Mouse (Mus musculus) hematopoietic stem cell, adult 5-6 weeks (primary cell): ENCODE measurements around the gene Eif3l. TPM values are rescaled to one million over a fixed set of nuclear protein-coding genes. Genes with fewer than 3 reads are reported as not detected.

ENCODE experiments used
- ATAC-seq, 2 experiments: fragments of 125-278 bp in 1 of 2; replicated peaks in 1 of 2; 2 replicates each; pipeline ENCODE4 v1.8.0; 2016 to 2017; ENCODE audit warnings: inconsistent platforms in 2 of 2, mild to moderate bottlenecking in 2 of 2, moderate number of reproducible peaks in 2 of 2, low read depth in 1 of 2, moderate TSS enrichment in 1 of 2; ENCODE audit not compliant: low FRiP score in 2 of 2, poor library complexity in 2 of 2, severe bottlenecking in 2 of 2, insufficient read depth in 1 of 2, low TSS enrichment in 1 of 2
- total RNA-seq: library from RNA; stranded (forward); fragments of 172-1452, 232-1000 nt; gene quantifications from 2 replicates; pipeline ENCODE4 v1.2.3, GENCODE M21; 2017

Eif3l gene
- total RNA-seq, 1 experiment from 2014 or later = 224 TPM

DNA sequence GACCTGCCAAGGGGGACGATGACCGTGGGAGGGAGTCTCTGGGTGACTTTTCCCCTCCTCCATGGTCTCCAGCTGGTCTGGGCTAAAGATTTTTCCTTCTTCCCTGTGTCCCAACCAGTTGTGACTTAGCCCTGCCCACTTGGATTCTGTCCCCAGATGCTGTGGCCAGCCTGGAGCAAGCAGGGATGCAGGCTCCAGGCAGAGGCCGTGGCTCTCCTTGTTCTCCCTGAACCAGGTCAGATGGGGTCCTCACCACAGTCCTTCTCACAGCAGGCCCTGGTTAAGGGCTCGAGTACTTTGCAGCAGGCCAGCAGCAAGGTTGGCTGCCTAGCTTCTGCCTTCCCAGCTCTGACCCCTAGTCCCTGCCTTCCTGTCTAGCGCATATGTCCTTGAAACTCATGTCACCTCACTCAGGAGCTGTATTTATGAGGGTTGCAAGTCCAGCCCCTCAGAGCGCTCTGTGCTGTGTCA is 58.2 kb downstream of the Eif3l start:
- ATAC-seq = no peak

- ATAC-seq = no peak
Observed at GRCm38 (mm10) chr15:79134496-79135270, 59.7 kb downstream of the Eif3l start.

DNA sequence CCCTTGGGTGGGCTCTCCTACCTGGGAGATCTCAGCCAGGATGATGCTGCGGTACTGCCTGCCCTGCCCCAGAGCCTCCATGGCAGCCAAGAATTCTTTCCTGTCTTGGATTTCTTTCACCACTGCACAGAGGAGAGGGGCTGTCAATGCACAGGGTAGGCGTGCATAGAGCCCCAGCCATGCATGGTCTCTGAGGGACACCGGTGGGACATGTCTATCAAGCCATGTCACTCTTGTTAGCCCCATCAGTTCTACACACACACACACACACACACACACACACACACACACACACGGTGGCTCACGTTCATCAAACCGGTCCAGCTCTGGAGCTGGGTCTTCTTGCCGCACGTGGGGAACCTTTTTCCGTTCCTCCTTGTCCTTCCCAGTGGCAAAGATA is 60.4 kb downstream of the Eif3l start:
- no peak for ATAC-seq

- no peak for ATAC-seq
Observed at GRCm38 (mm10) chr15:79135783-79136575, 61.0 kb downstream of the Eif3l start.

DNA sequence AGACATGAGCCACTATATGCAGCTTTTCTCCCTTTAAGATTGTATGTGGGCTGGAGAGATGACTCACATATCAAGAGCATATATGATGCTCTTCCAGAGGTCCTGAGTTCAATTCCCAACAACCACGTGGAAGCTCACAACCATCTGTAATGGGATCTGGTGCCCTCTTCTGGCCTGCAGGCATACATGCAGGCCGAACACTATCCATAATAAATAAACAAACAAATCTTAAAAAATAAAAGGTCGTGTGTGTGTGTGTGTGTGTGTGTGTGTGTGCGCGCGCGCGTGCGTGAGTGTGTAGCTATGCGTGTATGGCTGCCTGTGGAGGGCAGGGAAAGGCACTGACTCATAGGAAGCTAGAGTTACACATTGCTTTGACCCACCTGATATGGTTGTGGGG is 64.7 kb downstream of the Eif3l start:
- ATAC-seq = no peak

- peak; percentile 91 to 98 for ATAC-seq
Observed at GRCm38 (mm10) chr15:79140866-79141565, 66.0 kb downstream of the Eif3l start, which contains the start of the genes Polr2f and 1700088E04Rik. Gene Polr2f, plus strand, starts transcription at chr15:79141009. Gene 1700088E04Rik, minus strand, starts transcription at chr15:79141253.

- 0 out of 4 replicates have a peak, but pooled peaks of 1 of the 2 experiments have one; percentile 3 for ATAC-seq
Observed at GRCm38 (mm10) chr15:79141566-79141917, 66.6 kb downstream of the Eif3l start.

GRCm38 (mm10) chr15:79143316-79143715 is 68.3 kb downstream of the Eif3l start:
- ATAC-seq = no peak

Other genes with a start within 250 kb of the Eif3l start
- gene Cdc42ep1, start 232.6 kb upstream of the Eif3l start, total RNA-seq = not detected in 2 replicates
- gene Lgals2, start 219.7 kb upstream of the Eif3l start, total RNA-seq = not detected in 2 replicates
- 11.9 and 12.3 TPM in 2 replicates for gene Gga1, start 198.0 kb upstream of the Eif3l start, total RNA-seq
- 1.7 TPM in 1 of 2 replicates, not detected in the other for gene Gm49510, start 175.5 kb upstream of the Eif3l start, total RNA-seq
- 19.9 and 27.4 TPM in 2 replicates for gene Sh3bp1, start 175.4 kb upstream of the Eif3l start, total RNA-seq
- 7.7 and 8.4 TPM in 2 replicates for gene Pdxp, start 161.3 kb upstream of the Eif3l start, total RNA-seq
- gene Lgals1, start 148.5 kb upstream of the Eif3l start, total RNA-seq = 77.1 and 108 TPM in 2 replicates
- 23.7 and 37.5 TPM in 2 replicates for gene Nol12, start 140.2 kb upstream of the Eif3l start, total RNA-seq
- gene Triobp, start 127.5 kb upstream of the Eif3l start, total RNA-seq = 28.3 and 39.2 TPM in 2 replicates
- 75.7 and 76.0 TPM in 2 replicates for gene H1f0, start 46.7 kb upstream of the Eif3l start, total RNA-seq
- 1.5 and 1.7 TPM in 2 replicates for gene Galr3, start 33.3 kb upstream of the Eif3l start, total RNA-seq
- 15.1 and 15.6 TPM in 2 replicates for gene Ankrd54, start 12.3 kb upstream of the Eif3l start, total RNA-seq
- 3.4 and 6.7 TPM in 2 replicates for gene Micall1, start 33.7 kb downstream of the Eif3l start, total RNA-seq
- 42.5 and 72.2 TPM in 2 replicates for gene Polr2f, start 65.8 kb downstream of the Eif3l start, total RNA-seq
- 0.84 and 1.9 TPM in 2 replicates for gene 1700088E04Rik, start 66.1 kb downstream of the Eif3l start, total RNA-seq
- not detected in 2 replicates for gene Sox10, start 90.1 kb downstream of the Eif3l start, total RNA-seq
- 13.0 and 21.2 TPM in 2 replicates for gene Pick1, start 154.0 kb downstream of the Eif3l start, total RNA-seq
- gene Gm49486, start 154.2 kb downstream of the Eif3l start, total RNA-seq = not detected in 2 replicates
- not detected in 2 replicates for gene Slc16a8, start 179.6 kb downstream of the Eif3l start, total RNA-seq
- gene Baiap2l2, start 210.4 kb downstream of the Eif3l start, total RNA-seq = 0.13 and 0.79 TPM in 2 replicates